Mouse (Mus musculus): ENCODE measurements around the gene Cpsf7.

Cpsf7 gene

GRCm38 (mm10) chr19:10561558-10562314 lies 36.7 kb downstream of the Cpsf7 start:
- no peak for DNase-seq

GRCm38 (mm10) chr19:10562351-10562750 lies 37.3 kb downstream of the Cpsf7 start:
- no peak for DNase-seq

- no peak for DNase-seq
Measured at GRCm38 (mm10) chr19:10564278-10564677, 39.2 kb downstream of the Cpsf7 start.

DNA sequence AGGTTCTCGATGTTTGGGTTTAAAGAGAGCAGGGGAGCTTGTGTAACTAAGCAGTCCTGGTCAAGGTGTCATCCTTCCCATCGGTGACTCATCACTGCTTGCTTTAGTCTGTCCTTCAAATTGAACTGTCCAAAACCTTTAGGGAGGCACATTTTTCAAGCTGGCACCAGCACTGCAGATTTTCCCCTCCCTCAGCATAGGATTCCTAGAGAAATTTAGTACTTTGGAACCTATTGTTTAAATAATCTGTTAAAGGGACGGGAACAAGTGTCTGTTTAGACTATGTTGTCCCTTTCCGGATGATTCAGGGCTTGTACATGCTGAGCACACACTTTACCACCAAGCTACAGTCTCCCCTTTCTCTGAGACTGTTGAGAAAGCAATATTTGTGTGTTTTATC lies 40.2 kb downstream of the Cpsf7 start:
- DNase-seq = no peak

DNA sequence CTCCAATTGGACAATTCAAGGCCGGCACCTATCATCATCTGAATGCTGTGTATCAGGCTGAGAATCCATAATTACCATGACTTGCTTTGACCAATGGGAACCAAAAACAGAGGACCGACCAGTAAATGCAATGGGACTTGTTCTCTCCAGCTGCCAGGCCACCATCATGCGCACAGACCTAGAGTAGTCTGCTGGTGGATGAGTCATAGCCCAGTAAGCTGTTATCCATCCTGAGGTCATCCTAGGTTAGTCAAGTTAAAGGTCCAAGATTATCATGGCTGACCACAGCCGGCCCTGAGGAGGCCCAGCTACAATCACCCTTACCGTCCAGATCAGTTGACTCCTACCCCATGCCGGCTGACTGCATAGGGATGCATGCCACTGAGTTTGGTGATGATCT lies 44.6 kb downstream of the Cpsf7 start:
- no peak for DNase-seq

DNA sequence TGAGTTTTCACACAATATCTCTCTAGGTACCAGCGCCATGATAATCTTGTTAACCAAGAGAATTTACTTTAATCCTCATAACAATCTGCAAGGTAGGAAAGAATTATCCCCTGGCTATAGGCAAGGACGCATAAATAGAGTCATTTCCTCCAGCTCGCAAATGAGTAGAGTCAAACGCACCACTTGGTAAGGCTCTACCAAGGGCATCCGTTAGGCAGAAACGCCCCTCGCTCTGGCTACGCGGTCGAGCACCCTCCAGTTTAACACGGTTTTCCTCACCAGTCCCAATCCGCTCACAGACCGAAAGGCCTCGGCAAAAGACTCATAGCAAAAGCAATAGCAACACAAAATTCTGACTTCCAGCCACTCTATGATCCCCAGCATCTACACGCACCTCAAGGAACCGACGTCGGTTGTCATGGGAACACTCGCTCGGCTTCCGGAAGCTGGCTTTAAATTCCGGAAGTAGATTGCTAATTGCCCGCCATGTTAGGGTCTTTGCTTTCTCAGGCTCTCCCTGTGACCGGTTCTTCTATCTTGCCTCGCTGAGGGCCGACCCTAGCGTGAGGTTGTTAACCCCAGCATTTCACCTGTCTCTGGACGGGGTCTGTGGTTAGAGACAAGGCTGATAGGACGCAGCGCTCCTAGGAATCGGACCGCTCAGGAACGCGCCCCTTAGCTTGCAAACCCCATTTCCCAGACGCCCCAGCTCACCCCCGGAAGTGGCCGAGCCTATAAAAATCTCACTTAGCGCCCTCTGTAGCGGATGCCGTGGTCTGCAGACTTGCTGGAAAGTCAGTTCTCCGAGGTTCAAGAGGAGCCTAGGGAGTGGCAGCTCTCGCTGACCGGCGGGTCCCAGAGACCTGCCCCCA lies 51.9 kb downstream of the Cpsf7 start, which contains the start of the genes Cyb561a3 and Tmem138:
TSS of gene Cyb561a3 (plus strand) at position 483 of the 872 bp plus-strand sequence.
TSS of gene Tmem138 (minus strand) at position 673 of the 872 bp plus-strand sequence.
- DNase-seq = peak; percentile 93 to 94

DNA sequence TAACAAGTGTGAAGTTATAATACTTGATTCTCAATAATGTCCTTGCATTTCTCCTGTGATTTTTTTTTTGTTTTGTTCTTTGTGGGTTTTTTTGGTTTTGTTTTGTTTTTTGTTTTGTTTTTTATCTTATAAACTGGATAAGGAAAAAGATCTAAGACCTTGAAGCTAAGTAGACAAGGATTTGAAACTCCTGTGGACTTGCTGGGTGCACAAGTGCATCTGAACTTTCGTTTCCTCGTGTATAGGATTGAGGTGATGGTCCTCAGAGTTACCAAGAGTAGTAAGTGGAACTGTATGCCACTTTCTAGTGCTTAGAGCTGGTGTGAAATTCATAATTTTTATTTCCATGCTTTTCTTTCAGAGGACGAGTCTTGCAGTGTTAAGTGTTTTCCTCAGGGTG lies 55.0 kb downstream of the Cpsf7 start:
- no peak for DNase-seq

DNA sequence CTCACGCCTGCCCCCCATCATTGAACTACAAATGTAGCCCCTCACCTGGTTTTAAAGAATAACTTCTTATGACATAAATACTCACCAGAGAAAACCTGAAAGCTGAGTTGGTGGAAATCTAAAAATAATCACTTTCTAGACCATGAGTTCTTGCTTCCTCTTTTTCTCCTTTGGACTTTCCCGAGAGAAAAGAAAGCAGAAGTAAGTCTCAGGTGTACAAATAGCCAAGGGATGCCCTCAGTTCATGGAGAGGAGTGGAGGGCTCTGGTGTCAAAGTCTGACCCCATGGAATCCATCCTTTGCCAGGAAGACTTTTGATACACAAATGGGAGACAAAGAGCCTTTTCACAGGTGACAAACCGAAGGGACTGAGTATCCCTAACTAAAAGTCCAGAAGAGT lies 55.7 kb downstream of the Cpsf7 start:
- no peak for DNase-seq

DNA sequence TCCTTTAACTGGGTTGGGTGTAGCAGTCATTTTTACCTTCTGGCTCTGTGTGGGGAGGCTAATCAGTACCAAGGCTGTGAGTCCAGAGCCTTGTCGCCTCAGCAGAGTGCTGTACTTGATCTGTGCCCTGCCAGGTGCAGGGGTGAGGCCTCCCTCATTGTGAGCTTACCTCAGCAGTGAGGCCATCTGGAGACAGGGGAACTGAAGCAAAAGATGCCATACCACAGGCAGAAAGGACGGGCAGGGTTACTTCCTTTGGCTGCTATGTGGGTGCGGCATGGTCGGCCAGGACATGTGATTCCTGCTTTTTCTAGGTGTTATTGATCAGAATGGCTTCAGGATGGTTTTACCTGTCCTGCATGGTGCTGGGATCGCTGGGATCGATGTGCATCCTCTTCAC lies 56.9 kb downstream of the Cpsf7 start:
- DNase-seq = no peak

- DNase-seq = no peak
Measured at GRCm38 (mm10) chr19:10583550-10584146, 58.6 kb downstream of the Cpsf7 start.

GRCm38 (mm10) chr19:10585112-10585511 lies 60.0 kb downstream of the Cpsf7 start:
- no peak for DNase-seq

- no peak for DNase-seq
Measured at GRCm38 (mm10) chr19:10587231-10587630, 62.2 kb downstream of the Cpsf7 start.

- DNase-seq = no peak
Measured at GRCm38 (mm10) chr19:10589127-10589857, 64.2 kb downstream of the Cpsf7 start.

GRCm38 (mm10) chr19:10590301-10590700 lies 65.2 kb downstream of the Cpsf7 start:
- DNase-seq = no peak

GRCm38 (mm10) chr19:10591659-10592377 lies 66.8 kb downstream of the Cpsf7 start:
- DNase-seq = no peak
